Mouse (Mus musculus) induced T-regulatory cell, adult 2 months (primary cell): Measurements from ENCODE around the gene Sdccag8.

Source experiments
- DNase-seq: peaks from one replicate; pipeline ENCODE4 v3.0.0-alpha.2; 2012; ENCODE audit warnings: low read depth

Sdccag8 gene

GRCm38 (mm10) chr1:176814591-176815062, at the start of gene Sdccag8:
TSS of gene Sdccag8 (plus strand) at chr1:176814660.
- DNase-seq = peak; percentile 96

- no peak for DNase-seq
These were observed 39.9 kb upstream of the Sdccag8 start for GRCm38 (mm10) chr1:176774533-176774932.

- no peak for DNase-seq
These were observed 25.1 kb upstream of the Sdccag8 start for GRCm38 (mm10) chr1:176789326-176789725.

- no peak for DNase-seq
These were observed 22.3 kb upstream of the Sdccag8 start for GRCm38 (mm10) chr1:176792175-176792574.

GRCm38 (mm10) chr1:176798673-176799072, 15.8 kb upstream of the Sdccag8 start:
- no peak for DNase-seq

- DNase-seq = peak; percentile 47
These were observed 13.6 kb upstream of the Sdccag8 start for GRCm38 (mm10) chr1:176800728-176801365.

GRCm38 (mm10) chr1:176810161-176810560, 4.3 kb upstream of the Sdccag8 start:
- no peak for DNase-seq

GRCm38 (mm10) chr1:176811892-176812291, 2.6 kb upstream of the Sdccag8 start:
- DNase-seq = no peak

GRCm38 (mm10) chr1:176812491-176813291, 1.8 kb upstream of the Sdccag8 start:
- DNase-seq = peak; percentile 18

- peak; percentile 66 for DNase-seq
These were observed 996 bp upstream of the Sdccag8 start for GRCm38 (mm10) chr1:176813292-176814035.

- DNase-seq = peak; percentile 93
These were observed 432 bp upstream of the Sdccag8 start, which contains the start of gene Cep170 for GRCm38 (mm10) chr1:176814036-176814420. TSS of gene Cep170 (minus strand) at chr1:176814067.

GRCm38 (mm10) chr1:176816728-176817127, 2.3 kb downstream of the Sdccag8 start:
- no peak for DNase-seq

GRCm38 (mm10) chr1:176818147-176818546, 3.7 kb downstream of the Sdccag8 start:
- DNase-seq = no peak

GRCm38 (mm10) chr1:176818763-176819162, 4.3 kb downstream of the Sdccag8 start:
- DNase-seq = no peak

GRCm38 (mm10) chr1:176821929-176822328, 7.5 kb downstream of the Sdccag8 start:
- DNase-seq = no peak

GRCm38 (mm10) chr1:176822949-176823348, 8.5 kb downstream of the Sdccag8 start:
- no peak for DNase-seq

GRCm38 (mm10) chr1:176823889-176824288, 9.4 kb downstream of the Sdccag8 start:
- peak; percentile 18 for DNase-seq

GRCm38 (mm10) chr1:176824611-176825010, 10.2 kb downstream of the Sdccag8 start:
- no peak for DNase-seq

- no peak for DNase-seq
These were observed 10.6 kb downstream of the Sdccag8 start for GRCm38 (mm10) chr1:176825084-176825483.

GRCm38 (mm10) chr1:176826186-176826585, 11.7 kb downstream of the Sdccag8 start:
- DNase-seq = no peak

- DNase-seq = no peak
These were observed 12.5 kb downstream of the Sdccag8 start for GRCm38 (mm10) chr1:176826931-176827330.

- DNase-seq = no peak
These were observed 12.9 kb downstream of the Sdccag8 start for GRCm38 (mm10) chr1:176827365-176827764.
